Mouse (Mus musculus) CD4-positive helper T cell, adult 2 months (primary cell): ENCODE results near the gene Gm13128.
"Not testable (repeated sequence)": the region's sequence is repeated elsewhere in the genome, so short reads cannot be mapped to it uniquely, and the experiment has no call there.

Source experiments
- DNase-seq: peaks from one replicate; pipeline ENCODE4 v3.0.0-alpha.2; 2012; ENCODE audit warnings: low read depth, missing footprints, low spot score

Gene Gm13128

GRCm38 (mm10) chr4:144329949-144330348, at the start of gene Gm13128:
TSS of gene Gm13128 (plus strand) at chr4:144330249.
- not testable (repeated sequence) for DNase-seq

- not testable (repeated sequence) for DNase-seq
Observed at GRCm38 (mm10) chr4:144280388-144280787, 49.7 kb upstream of the Gm13128 start, which contains the start of gene Pramel5. TSS of gene Pramel5 (minus strand) at chr4:144280488.

GRCm38 (mm10) chr4:144299414-144299813, 30.6 kb upstream of the Gm13128 start:
- DNase-seq: not testable (repeated sequence)

GRCm38 (mm10) chr4:144312666-144313460, 17.2 kb upstream of the Gm13128 start:
- DNase-seq: not testable (repeated sequence)

- not testable (repeated sequence) for DNase-seq
Observed at GRCm38 (mm10) chr4:144335856-144336255, 5.8 kb downstream of the Gm13128 start.

GRCm38 (mm10) chr4:144357642-144358041, 27.6 kb downstream of the Gm13128 start, which contains the start of gene Gm13119:
TSS of gene Gm13119 (plus strand) at chr4:144357942.
- DNase-seq: not testable (repeated sequence)

- no peak for DNase-seq
Observed at GRCm38 (mm10) chr4:144377911-144378310, 47.9 kb downstream of the Gm13128 start, which contains the start of gene Pramef20. TSS of gene Pramef20 (minus strand) at chr4:144377933.
